Mouse (Mus musculus): Measurements from ENCODE around the gene Hhex.

Gene Hhex

DNA sequence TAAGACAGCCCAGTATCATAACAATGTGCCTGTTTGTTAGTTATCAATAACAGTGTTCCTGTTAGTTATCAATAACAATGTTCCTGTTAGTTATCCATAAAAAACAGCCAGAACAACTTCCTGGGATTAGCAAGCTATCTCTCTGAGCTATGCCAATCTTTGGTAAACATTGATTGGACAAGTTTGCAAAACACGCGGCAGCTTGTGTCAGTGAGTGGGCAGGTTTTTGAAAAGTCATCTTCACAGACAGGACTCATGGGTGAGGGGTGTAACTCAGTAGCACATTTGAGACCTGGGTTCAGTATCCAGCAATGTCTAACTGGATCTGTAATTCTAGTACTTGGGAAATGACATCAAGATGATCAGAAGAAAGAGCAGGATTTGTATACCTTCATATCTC lies 20.9 kb downstream of the Hhex start:
- DNase-seq, result no peak

GRCm38 (mm10) chr19:37455961-37456360 lies 21.4 kb downstream of the Hhex start:
- DNase-seq, result no peak

GRCm38 (mm10) chr19:37458013-37458412 lies 23.4 kb downstream of the Hhex start:
- DNase-seq, result no peak

GRCm38 (mm10) chr19:37466403-37466802 lies 31.8 kb downstream of the Hhex start:
- no peak for DNase-seq

GRCm38 (mm10) chr19:37466978-37467377 lies 32.4 kb downstream of the Hhex start:
- DNase-seq, result no peak

DNA sequence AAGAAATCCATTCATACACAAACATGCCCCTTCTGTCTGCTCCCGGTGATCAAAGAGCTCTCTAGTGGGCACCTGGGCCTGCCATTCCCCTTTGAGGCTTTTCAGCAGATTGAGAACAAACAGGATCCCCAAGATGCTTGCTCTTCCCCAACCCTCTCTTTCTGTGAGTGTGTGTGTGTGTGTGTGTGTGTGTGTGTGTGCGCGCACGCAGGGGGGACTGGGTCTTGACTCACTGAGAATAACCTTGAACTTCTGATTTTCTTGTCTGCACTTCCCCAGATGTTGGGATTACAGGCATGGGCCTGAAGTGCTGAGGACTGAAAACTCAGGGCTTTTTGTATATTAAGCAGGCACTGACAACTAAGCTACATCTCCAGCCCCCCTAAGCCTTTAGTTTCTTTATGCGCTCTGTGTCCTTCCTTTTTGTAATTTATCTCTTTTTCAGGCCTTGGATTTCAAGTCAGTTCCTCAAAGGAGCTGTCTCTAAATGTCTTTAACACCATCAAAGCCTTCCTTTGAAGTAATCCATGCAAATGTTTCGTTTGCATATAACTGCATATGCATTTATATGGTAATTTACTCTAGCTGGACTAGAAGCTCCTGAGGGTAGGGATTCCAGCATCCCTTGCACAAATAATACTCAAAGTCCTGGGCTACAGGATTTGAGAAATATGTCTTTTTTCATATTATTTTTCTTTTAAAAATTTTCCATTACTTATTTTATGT lies 34.4 kb downstream of the Hhex start:
- no peak for DNase-seq

DNA sequence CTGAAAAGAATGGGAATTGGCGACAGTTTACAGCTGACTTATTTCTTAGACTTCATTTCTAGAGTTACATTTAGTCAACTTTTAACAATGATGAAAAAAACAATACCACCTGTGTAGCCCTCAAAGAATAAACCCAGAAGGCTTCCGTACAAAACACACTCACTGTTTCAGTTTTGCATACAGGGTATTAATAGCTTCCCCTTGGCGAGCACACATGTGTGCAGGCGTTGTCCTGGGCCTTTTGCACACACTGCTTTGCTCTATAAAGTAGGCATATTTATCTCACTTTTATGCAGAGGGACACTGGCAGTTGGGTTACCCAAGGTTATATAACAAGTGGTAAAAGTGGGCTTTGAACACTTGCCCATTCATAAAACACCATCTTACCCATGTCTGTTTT lies 37.1 kb downstream of the Hhex start:
- no peak for DNase-seq

- no peak for DNase-seq
Observed at GRCm38 (mm10) chr19:37472589-37472988, 38.0 kb downstream of the Hhex start.

DNA sequence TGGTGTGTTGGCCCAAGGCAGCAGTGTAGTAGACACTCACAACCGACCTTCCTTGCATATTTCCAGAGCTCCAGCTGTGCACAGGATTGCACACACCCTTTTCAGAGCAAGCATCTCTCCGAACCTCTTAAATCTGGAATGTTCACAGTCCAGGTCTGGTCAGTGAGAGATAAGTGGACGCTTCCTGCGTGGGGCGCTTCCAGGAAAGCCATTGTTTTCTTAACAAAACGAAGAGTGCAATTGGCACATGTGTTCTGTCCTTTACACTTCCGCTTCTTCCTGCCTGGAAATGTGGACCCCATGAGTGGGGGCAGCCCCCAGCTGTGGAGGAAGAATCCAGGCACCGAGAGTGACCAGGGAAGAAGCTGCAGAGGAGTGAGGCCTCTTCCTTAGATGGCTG lies 47.1 kb downstream of the Hhex start:
- peak; percentile 62 for DNase-seq

DNA sequence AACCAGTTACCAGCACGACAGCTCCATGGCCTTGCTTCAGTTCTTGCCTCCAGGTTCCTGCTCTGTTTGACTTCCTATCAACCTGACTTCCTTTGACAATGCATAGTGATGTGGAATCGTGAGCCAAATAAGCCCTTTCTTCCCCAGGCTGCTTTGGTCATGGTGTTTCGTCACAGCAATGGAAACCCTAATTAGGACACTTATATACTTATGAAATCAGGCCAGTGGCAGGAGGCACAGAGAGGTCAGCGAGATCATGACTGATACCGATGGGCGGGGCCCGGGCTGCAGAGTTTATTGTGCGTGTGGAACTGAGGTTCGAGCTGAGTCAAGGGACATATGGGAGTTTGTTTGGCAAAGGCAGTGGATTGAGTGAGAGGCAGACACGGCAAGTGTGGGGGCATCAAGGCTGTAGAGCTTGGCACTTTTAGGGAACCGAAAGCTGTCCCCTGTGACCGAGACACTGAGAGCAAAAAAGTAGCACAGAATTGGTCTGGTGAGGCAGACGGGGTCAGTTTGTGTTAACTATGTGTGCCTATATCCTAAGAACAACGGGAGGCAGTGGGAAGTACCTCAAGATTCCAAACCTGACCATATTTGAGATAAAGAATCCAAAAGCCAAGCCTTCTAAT lies 48.1 kb downstream of the Hhex start:
- peak; percentile 54 for DNase-seq

GRCm38 (mm10) chr19:37484787-37485186 lies 50.2 kb downstream of the Hhex start:
- DNase-seq, result no peak

- no peak for DNase-seq
Observed at GRCm38 (mm10) chr19:37486801-37487200, 52.2 kb downstream of the Hhex start.

- DNase-seq, result no peak
Observed at GRCm38 (mm10) chr19:37487811-37488475, 53.3 kb downstream of the Hhex start.

DNA sequence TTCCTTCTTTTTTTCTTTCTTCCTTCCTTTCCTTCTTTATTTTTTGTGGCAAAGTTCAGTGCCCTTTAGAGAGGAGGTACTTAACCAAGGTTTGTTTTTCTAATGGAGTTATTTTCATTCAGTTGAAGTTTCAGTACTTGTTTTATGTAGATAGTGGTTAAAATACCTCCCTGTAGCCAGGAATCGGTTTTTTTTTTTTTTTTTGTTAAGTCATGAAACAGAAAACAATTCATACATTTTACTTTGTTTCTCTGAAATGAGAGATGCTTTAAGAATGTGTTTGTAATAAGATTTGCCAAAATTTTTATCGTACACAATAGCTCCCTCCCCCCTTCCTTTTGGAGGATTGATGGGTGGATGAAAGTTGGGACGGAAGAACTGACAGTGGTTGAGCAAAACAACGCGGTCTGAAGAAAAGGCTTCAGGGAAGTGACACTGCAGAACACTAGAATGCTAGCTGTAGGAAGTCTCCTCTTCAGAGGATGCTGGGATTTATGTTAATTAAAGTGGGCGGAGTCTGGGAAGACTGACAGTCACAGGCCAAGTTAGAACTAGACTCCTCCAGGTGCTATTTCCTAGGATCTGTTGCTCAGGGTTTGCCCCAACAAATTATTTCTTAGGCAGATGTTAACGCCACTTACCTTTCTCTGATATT lies 54.1 kb downstream of the Hhex start:
- DNase-seq, result no peak
